Mouse (Mus musculus) midbrain, embryonic 10.5 days (tissue): ENCODE results near the gene Gm3045. TPM values are rescaled to one million over a fixed set of nuclear protein-coding genes. Genes with fewer than 3 reads are reported as not detected.

Source experiments
- DNase-seq: peaks from one replicate; pipeline ENCODE4 v3.0.0-alpha.2; 2017; ENCODE audit warnings: low spot score
- H3K27ac ChIP-seq: fragments of 300-500 bp; sonication (generic); replicated peaks from 2 replicates; pipeline ENCODE4 v1.5.1; 2016; ENCODE audit warnings: mild to moderate bottlenecking
- H3K27me3 ChIP-seq: fragments of 300-500 bp; sonication (generic); 2 replicates; pipeline ENCODE4 v1.6.1; 2016; ENCODE audit warnings: low read depth, mild to moderate bottlenecking; ENCODE audit not compliant: poor library complexity, severe bottlenecking
- H3K36me3 ChIP-seq: fragments of 300-500 bp; sonication (generic); 2 replicates; pipeline ENCODE4 v1.6.1; 2016; ENCODE audit warnings: mild to moderate bottlenecking, moderate library complexity
- H3K4me1 ChIP-seq: fragments of 300-500 bp; sonication (generic); 2 replicates; pipeline ENCODE4 v1.6.1; 2016
- H3K4me3 ChIP-seq: fragments of 300-500 bp; sonication (generic); 2 replicates; pipeline ENCODE4 v1.5.1; 2016; ENCODE audit warnings: mild to moderate bottlenecking, moderate library complexity
- H3K9me3 ChIP-seq: fragments of 300-500 bp; sonication (generic); replicated peaks from 2 replicates; pipeline ENCODE4 v1.6.1; 2016; ENCODE audit warnings: mild to moderate bottlenecking
- WGBS: fragments of 180-500 bp; shearing (Covaris S2); methylation state at CpG from one replicate; pipeline ENCODE4 v1.1.7; 2016; 5-methylcytosine and 5-hydroxymethylcytosine counted together
- polyA plus RNA-seq: library from polyadenylated mRNA; unstranded; fragments of >200 nt; fragmentation: Nextera tagmentation; extraction: Ambion mirVana; gene quantifications from 2 replicates; pipeline ENCODE4 v1.2.1, GENCODE M21; 2016

Gm3045 gene
- polyA plus RNA-seq, 1 experiment from 2014 or later: not detected

DNA sequence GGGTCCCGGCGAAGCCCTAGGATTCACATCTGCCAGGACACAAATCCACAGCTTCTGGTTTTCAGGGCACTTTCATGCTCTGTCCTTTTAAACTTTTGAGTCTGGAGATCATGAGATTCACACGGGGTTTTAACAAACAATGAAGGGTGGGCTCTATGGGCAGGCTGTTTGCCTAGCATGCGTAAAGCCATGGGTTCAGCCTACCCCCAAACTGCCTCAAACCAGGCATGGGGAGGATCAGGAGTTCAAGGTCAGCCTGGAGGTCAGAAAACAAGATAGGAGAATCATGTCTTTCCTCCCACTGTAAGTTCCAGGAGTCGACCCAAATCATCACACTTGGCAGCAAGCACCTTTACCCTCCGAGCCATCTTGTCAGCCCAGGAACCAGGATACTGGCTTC lies 6.9 kb upstream of the Gm3045 start:
- no peaks in the 10 kb centered on the region for H3K36me3 ChIP-seq
- no peak for DNase-seq
- peaks cover 24% of the 10 kb centered on the region for H3K4me1 ChIP-seq
- WGBS: 81% methylated on average over 6 of the region's 6 CpGs
- H3K9me3 ChIP-seq: no peaks in the 10 kb centered on the region
- H3K27ac ChIP-seq: no peak overlapping the region
- no peak overlapping the region for H3K4me3 ChIP-seq
- peaks cover 69% of the 10 kb centered on the region for H3K27me3 ChIP-seq

DNA sequence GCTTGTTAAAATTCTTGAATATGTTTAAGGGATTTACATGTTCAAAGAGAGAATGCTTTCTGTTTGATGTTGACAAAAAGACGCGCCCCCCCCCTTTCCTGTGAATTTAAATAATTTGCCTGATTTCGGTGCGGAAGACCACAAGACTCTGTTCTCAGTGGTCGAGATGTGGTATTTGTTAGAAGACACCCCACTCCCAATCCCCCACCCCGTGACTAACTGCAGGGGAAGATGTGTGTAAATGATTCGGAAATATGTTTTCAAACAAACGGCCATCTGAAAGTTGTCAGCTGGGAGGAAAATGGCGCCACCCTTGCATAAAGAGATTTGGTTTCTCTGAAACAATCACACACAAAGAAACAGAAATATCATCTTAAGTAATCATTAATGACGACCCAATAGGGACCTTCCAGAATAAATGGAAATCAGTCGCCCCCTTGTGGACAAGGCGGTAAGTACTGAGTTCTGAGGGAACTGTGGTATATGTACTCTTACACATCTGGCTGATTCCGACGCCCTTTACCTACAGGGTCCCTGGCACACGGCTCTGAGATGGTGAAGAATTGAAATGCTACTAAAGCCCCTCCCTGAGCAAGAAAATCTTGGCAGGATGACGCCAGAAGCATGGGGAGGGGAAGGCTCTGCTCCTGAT lies 4.2 kb upstream of the Gm3045 start:
- no peak overlapping the region for H3K27ac ChIP-seq
- H3K4me1 ChIP-seq: peaks cover 16% of the 10 kb centered on the region
- H3K9me3 ChIP-seq: no peaks in the 10 kb centered on the region
- H3K27me3 ChIP-seq: peaks cover 72% of the 10 kb centered on the region
- no peak overlapping the region for H3K4me3 ChIP-seq
- 35% methylated on average over 16 of the region's 16 CpGs for WGBS
- no peaks in the 10 kb centered on the region for H3K36me3 ChIP-seq
- peak; percentile 67 for DNase-seq

DNA sequence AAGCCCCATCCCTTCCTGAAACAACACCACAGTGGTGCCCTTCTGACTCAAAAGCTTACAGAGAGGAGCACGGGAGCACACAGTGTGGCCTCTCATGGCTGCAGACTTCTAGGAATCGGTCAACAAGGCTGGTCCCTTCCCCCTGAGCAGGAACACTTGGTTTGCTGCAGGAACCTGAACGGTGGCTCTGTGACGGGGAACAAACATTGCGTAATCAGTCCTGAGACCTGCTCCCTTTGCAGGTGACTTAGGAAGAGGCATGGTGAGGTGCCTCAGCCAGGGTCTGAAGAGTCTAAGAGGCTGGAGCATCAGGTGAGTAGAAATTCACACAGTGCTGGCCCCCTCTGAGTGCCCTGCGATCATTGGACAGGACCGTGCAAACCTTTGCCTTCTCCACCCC lies 463 bp upstream of the Gm3045 start:
- H3K4me3 ChIP-seq: no peak overlapping the region
- H3K9me3 ChIP-seq: no peaks in the 10 kb centered on the region
- WGBS: 87% methylated on average over 7 of the region's 7 CpGs
- no peak overlapping the region for H3K27ac ChIP-seq
- no peaks in the 10 kb centered on the region for H3K36me3 ChIP-seq
- peaks cover 81% of the 10 kb centered on the region for H3K27me3 ChIP-seq
- H3K4me1 ChIP-seq: peaks cover 10% of the 10 kb centered on the region
- no peak for DNase-seq

DNA sequence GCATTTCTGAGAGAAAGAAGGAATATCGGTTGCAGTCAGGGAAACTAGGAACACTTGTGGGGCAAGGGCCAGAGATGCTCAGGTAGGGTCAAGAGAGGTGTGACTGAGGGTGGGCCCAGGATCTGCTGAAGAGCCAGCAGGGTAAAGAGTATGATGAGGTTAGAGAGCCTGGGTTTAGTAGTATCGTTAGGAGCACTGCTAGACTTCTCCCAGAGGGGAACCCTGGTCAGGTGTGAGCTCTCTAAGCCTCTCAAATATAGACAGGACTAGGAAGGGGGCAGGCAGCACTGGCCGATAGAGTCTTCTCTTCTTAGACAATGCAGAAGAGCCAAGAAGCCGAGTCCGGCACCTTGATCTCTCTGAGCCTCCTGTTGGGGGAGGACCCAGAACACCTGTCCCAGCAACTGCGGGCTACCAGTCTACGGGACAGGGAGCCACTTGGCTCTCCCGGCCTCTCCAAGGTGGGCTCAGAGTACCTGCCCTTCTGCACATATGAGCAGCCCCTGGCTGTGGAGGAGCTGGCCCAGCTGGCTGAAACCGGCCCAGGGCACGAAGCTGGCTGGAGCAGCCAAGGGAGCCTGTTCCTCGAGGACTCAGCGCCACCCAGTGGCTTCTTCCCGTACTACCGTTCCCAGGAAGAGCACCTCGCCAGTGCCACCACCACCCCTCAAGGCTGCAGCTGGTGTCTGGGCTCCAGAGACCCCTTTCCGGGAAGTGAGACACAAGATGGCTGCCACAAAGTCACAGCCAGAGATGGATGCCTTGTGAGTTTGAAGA lies 2.5 kb downstream of the Gm3045 start:
- Histone ChIP-seq H3K9me3 (no peaks in the 10 kb centered on the region), H3K4me3 (no peak overlapping the region), H3K36me3 (no peaks in the 10 kb centered on the region), H3K4me1 (peaks cover 19% of the 10 kb centered on the region), H3K27ac (peak overlapping the region; percentile 69), H3K27me3 (peaks cover 70% of the 10 kb centered on the region)
- peak; percentile 87 for DNase-seq
- 30% methylated on average over 16 of the region's 16 CpGs for WGBS

DNA sequence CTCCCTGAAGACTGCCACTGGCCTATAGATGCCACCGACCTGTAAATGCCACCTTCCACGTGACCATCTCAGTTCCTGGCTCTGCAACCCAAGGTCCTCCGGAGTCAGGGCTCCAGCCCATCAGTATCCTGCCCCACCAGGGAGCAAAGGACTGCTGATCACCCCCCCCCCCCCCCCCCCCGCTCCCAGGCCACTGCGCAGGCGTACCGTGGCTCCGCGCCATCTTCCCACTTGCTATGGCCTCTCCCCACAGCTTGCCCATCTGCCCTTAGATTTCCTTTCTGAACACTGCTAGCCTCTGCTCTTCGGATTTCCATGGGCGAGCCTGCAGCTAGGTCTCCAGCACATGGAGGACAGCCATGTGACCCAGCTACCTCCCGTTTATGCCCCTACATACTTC lies 6.1 kb downstream of the Gm3045 start:
- H3K4me1 ChIP-seq: peaks cover 33% of the 10 kb centered on the region
- no peak for DNase-seq
- H3K4me3 ChIP-seq: no peak overlapping the region
- 86% methylated on average over 11 of the region's 12 CpGs for WGBS
- H3K36me3 ChIP-seq: no peaks in the 10 kb centered on the region
- no peaks in the 10 kb centered on the region for H3K9me3 ChIP-seq
- H3K27me3 ChIP-seq: peaks cover 83% of the 10 kb centered on the region
- 0 out of 2 replicates have a peak overlapping the region, but pooled peaks have one; percentile 65 for H3K27ac ChIP-seq

DNA sequence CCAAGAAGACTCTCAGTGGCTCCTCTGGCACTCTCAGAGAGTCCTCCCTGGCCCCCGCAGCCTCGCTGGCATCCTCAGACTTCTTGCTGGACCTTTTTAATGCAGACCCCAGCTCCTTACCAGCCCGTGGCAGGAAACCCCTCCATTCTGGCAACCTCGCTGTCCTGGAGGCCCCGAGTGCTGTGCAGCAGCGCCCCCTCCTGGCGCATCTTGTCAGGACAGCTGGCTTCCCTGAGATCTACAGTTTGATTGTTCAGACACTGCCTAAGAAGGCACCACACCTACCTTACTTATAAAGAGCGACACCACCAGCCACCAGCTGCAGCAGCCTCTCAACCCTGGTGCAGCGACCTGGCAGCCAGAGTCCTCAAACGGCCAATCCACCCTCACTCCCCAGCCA lies 7.1 kb downstream of the Gm3045 start:
- Histone ChIP-seq H3K4me1 (peaks cover 39% of the 10 kb centered on the region), H3K4me3 (no peak overlapping the region), H3K27me3 (peaks cover 83% of the 10 kb centered on the region), H3K36me3 (no peaks in the 10 kb centered on the region), H3K27ac (peak overlapping the region; percentile 65), H3K9me3 (no peaks in the 10 kb centered on the region)
- DNase-seq: peak; percentile 86
- WGBS: 11% methylated on average over 10 of the region's 10 CpGs

DNA sequence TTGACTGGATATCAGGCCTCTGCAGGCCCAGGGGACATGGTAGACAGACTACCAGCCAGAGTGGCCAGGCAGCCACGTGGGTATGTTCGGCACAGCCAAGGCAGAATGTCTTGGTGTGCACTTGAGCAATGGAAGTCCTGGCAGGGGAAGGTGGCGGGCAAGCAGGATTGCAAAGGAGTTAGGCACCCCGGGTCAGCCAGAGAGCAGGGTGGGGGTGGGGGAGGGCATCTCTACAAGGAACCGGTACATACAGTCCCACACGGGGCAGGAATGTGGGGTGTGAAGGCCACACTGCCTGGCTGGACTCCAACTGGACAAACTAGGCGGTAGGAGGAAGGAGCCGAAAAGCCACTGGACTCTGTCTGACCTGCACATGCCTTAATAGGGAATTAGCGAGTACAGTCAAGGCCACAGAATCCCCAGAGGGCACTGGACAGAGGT lies 7.9 kb downstream of the Gm3045 start:
- Histone ChIP-seq H3K36me3 (no peaks in the 10 kb centered on the region), H3K27ac (peak overlapping the region; percentile 65), H3K27me3 (peaks cover 83% of the 10 kb centered on the region), H3K4me3 (no peak overlapping the region), H3K4me1 (peaks cover 39% of the 10 kb centered on the region), H3K9me3 (no peaks in the 10 kb centered on the region)
- WGBS: 87% methylated on average over 9 of the region's 9 CpGs
- no peak for DNase-seq

DNA sequence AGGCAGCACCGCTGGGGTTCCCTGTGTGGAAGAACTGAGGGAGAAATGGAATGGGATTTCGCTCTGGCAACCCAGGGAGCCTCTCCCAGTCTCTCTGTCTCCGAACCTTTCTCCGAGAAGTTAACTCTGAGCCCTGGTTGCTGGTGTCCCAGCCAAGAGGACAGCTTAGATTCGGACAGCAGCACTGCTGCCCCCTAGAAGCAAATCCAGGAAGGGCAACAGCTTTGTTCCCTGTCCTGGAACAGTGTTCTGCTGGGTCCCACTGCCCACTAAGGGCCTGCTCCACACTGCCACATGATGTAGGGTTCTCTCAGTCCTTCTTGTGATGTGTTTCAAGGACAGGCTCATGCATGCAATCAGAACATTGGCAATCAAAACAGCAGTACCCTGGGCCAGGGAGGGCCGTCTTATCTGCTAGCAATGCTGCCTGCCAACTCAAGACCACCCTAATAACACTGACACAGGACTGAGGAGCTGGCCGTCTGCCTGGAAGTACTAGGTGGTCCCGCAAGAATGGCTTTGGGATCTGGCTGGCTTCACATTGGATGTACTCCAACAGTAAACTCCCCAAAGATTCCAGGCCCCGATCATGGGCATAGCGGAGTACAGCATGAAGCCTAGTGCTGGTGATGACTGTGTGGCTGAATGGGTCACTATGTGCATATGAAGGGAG lies 9.4 kb downstream of the Gm3045 start:
- DNase-seq: no peak
- peaks cover 83% of the 10 kb centered on the region for H3K27me3 ChIP-seq
- no peaks in the 10 kb centered on the region for H3K9me3 ChIP-seq
- H3K4me3 ChIP-seq: no peak overlapping the region
- H3K36me3 ChIP-seq: no peaks in the 10 kb centered on the region
- H3K27ac ChIP-seq: no peak overlapping the region
- peaks cover 39% of the 10 kb centered on the region for H3K4me1 ChIP-seq
- WGBS: 63% methylated on average over 10 of the region's 10 CpGs

DNA sequence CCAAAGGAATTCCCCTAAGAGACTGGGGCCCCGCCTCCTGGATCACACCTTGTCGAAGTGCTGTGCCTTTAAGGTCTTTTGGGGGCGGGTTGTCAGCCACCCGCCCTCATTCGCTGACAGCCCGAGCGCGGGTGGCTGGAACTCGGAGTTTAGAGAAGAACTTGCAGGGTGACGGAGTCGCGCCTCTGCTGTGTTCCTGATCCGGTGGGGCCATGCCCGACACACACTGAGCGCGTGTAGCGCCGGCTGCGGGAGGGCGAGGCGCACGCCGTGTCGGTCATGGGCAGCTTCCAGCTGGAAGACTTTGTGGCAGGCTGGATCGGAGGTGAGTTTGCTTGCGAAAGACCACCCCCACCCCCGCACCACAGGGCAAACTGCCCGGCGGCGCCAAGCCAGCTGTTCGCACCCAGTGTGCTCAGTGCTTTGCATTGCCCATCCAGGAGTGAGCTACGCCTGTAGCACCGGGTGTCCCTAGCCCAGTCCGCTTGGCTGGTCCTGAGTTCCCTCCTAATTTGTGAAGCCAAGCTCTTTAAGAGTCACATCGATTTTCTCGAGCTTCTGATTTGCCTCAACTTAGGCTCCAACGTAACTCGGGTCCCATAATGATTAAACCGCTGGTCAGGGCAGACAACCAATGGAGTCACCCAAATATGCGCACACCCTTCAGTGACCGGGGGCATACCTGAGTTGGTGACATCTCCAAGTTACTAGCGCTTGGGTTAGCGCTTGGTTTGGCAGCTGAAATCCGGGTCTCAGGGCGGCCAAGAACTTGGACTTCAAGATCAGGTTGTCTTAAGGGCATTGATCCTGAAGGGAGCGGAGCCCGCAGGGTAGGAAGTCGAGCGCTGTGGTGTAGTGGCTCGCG lies 12.0 kb downstream of the Gm3045 start, which contains the start of gene Slc25a48:
Gene Slc25a48 (plus strand): TSS at position 145 of the 865 bp plus-strand sequence.
- Histone ChIP-seq H3K4me3 (peak within 1 kb of the TSS; percentile 48), H3K4me1 (peaks cover 29% of the 10 kb centered on the region), H3K27ac (no peak within 1 kb of the TSS), H3K27me3 (peaks cover 74% of the 10 kb centered on the region), H3K36me3 (no peaks in the 10 kb centered on the region), H3K9me3 (no peaks in the 10 kb centered on the region)
- DNase-seq: peak; percentile 37
- 5% methylated on average over 51 of the region's 51 CpGs for WGBS

DNA sequence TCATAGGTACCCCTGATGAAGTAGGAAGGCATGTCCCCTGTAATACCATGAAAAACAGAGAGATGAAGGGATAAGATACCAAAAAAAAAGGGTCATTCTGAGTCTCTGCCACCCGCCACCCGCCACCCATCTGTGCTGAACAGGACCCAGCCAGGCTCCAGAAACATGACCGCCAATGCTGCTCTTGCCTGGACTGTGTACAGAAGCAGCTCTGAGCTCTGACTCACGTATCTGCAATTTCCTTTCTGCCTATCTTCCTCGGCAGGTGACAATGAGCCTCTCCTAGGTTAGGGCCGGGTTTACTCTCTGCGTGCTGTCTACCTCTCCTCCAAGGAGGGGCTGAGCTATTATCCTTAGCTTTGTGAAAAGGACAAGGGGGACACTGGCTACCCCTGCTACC lies 17.0 kb downstream of the Gm3045 start:
- Histone ChIP-seq H3K4me3 (no peak overlapping the region), H3K27me3 (peaks cover 27% of the 10 kb centered on the region), H3K36me3 (no peaks in the 10 kb centered on the region), H3K9me3 (no peaks in the 10 kb centered on the region), H3K4me1 (peaks cover 5% of the 10 kb centered on the region), H3K27ac (no peak overlapping the region)
- DNase-seq: no peak
- 85% methylated on average over 7 of the region's 7 CpGs for WGBS

DNA sequence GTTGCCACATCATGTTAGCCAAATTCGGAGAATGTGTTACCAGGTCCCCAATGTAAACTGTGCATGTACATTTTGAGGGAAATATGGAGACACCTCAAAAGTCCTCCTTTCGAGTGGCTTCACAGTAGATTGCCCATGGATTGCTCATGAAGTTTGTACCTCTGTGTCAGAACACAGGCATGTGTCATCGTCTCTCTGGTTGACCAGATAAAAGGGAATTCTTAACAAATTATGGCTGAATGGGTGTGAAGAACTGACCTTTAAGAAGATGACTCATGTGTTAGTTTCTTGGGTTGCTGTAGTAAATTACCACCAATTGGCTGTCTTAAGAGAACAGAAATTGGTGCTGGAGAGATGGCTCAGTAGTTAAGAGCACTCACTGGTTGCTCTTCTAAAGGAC lies 17.7 kb downstream of the Gm3045 start:
- Histone ChIP-seq H3K27me3 (peaks cover 25% of the 10 kb centered on the region), H3K36me3 (no peaks in the 10 kb centered on the region), H3K27ac (no peak overlapping the region), H3K9me3 (no peaks in the 10 kb centered on the region), H3K4me1 (no peaks in the 10 kb centered on the region), H3K4me3 (no peak overlapping the region)
- DNase-seq: no peak
- WGBS: 89% methylated on average over 3 of the region's 3 CpGs

DNA sequence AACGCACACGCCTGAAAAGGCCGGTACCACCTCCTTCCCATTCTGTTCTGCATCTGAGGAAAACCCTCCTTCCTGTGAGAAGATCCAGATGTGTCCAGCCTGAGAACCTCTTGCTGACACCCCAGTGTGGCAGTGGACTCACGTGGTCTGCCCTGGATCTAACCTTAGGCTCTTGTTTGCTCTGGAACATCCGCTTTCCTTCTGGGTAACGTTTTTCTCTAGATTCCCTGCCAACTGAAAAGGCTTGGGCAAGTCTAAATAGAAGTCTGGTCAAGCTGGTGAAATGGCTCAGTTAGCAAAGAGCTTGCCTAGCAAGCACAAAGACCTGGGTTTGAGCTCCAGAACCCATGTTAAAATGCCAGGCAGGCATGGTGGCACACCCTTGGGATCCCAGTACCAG lies 18.6 kb downstream of the Gm3045 start:
- H3K36me3 ChIP-seq: no peaks in the 10 kb centered on the region
- no peak for DNase-seq

More for the DNA sequence above, 18.6 kb downstream of the Gm3045 start:
- no peaks in the 10 kb centered on the region for H3K4me1 ChIP-seq
- no peak overlapping the region for H3K27ac ChIP-seq
- H3K4me3 ChIP-seq: no peak overlapping the region
- peaks cover 16% of the 10 kb centered on the region for H3K27me3 ChIP-seq
- 91% methylated on average over 6 of the region's 6 CpGs for WGBS
- H3K9me3 ChIP-seq: no peaks in the 10 kb centered on the region
